Mouse (Mus musculus) ovary, postnatal 10 days (tissue): ENCODE measurements around the gene Hmgb1.
A peak's percentile ranks its signal among the peaks of the same experiment; 100 is the strongest.

Source experiments
- DNase-seq: peaks from one replicate; pipeline ENCODE4 v3.0.0; 2022; ENCODE audit warnings: low spot score

Hmgb1 gene

DNA sequence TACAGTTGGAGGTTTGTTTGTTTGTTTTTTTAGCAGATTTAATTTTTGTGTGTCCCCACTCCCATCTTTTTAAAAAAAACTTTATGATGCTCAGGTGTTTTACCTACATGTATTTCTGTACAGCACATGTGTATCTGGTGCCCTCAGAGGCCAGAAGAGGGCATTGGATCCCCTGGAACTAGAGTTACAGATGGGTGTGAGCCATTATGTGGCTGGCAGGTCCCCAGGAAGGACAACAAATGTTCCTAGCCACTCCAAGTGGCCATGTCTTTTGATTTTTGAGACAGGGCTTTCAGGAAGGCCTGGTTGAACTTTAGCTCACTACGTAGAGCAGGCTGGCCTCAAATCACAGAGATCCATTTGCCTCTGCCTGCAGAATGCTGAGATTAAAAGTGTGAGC lies 121.5 kb downstream of the Hmgb1 start:
- no peak for DNase-seq

DNA sequence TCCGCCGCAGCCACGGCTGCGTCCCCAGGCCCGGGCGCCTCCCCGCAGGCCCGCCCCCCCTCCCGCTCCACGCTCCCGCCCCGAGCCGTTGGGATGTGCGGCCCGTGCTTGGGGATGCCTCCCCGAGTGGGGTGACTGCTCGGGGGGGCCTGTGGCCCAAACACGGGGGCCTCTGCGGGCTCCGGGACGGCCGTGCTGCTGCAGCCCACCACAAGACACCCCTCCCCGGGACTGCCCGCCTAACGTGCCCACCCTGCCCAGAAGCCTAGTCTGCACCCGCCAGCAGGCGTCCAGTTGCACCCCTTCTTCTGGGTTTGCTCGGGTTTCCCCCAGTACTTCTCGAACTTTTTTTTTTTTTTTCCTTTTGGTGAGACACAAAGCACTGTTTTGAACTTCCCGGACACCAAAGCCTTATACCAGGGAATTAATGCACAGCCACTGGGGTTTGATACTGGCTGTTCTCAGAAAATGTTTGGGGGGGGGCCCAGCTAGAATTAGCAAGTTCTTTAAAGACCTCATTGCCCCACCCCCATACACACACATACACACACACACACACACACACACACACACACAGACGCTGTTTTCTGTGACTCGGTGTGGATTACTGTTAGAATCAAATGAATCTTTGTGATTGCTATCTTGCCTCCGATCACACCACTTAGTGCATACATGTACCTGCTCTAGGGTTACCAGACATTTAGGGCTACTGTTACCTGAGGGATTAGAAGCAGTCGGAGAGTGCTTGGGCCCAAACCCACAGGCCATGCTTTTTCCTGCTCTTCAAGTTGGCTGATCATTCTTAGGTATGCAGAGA lies 130.7 kb downstream of the Hmgb1 start:
- no peak for DNase-seq

DNA sequence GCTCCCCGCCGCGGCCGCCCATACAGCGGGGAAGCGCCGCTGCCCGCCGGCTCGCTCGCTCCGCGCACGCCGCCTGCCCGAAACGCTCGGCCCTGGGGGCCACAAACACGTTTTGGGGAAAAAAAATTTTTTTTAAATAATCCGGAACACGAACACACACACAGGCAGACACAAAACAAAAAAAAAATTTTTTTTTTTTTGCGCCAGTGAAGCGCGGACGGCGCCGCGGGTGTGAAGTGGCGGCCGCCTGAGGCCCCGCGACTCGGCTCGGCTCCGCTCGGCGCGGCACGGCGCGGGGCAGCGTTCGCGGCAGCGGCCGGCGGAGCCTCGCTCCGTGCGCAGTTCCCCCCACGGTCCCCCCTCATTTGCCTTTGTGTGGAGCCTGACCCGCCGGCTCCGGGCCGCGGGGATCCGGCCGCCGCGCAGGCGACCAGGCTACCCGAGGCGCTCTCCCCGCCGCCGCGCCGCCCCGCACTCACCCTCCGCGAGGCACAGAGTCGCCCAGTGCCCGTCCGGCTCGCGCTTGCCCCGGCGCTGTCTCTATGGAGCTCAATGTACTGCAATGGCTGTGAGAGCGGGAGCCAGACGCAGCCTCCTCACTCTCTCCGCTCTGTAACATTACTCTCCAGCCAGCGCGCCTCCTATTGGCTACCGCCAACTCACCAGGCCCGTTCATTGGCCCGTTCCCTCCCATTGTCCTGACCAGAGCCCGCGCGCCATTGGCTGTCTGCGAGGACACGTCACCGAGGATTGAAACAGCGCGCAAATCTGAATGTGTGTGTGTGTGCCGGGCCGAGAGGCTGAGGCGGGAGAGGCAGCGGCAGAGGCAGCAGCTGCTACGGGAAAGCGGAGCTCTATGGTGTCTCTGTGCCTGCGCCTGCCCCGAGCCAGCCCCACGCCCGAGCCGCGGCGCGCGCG lies 131.6 kb downstream of the Hmgb1 start:
- DNase-seq: peak; percentile 95

DNA sequence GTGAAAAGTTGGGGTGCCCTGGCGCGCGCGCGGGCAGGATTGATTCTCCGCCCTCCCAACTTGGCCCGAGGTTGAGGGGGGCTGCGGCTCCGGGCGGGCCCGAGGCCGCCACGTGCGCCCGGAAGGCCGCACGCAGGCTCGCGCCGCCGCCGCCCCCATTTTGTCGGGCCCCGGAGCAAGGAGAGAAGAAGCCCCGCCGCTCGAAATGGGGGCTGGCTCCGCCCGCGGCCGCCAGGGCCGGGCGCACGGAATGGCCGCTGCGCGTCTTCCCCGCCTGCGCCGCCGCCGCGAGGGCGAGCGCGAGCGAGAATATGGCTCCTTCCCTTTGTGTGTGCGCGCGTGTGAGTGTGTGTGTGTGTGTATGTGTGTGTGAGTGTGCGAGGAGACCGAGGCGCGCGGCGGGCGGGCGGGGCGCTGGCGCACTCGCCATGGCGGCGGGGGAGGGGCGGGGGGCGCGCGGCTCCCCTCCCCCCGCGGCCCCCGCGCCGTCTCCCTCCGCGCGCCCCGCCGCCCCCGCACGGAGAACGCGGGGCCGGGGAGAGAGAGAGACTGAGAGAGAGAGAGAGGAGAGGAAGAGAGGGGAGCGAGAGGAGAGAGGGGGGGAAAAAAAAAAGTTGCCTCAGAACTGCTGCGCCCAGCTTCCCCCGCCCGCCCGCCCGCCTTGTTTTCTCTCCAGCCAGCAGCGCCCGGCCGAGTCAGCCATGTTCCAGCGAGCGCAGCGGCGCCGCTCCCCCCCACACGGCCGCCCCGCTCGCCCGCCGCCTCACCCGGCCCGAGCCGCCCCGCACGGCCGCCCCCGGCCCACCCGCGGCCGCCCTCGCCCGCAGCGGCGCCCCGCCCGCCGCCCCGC lies 132.5 kb downstream of the Hmgb1 start:
- DNase-seq: peak; percentile 61

DNA sequence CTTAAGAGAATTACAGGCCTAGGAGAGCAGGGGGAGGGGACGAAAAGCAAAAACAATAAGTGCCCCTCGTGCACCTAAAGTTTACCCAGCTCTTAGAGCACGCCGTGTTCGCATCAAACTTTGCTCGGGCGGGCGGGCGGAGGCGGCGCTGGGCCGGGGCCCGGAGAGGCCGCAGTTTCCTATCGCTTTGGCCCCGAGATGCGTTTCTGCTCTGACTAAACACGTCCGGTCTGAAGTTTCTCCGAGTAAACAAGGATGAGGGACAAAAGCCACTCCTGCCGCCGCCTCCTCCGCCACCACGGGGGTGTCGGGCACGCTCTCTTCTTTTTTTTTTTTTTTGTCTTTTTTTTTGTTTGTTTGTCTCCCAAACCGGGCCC lies 133.1 kb downstream of the Hmgb1 start:
- DNase-seq: peak; percentile 49

DNA sequence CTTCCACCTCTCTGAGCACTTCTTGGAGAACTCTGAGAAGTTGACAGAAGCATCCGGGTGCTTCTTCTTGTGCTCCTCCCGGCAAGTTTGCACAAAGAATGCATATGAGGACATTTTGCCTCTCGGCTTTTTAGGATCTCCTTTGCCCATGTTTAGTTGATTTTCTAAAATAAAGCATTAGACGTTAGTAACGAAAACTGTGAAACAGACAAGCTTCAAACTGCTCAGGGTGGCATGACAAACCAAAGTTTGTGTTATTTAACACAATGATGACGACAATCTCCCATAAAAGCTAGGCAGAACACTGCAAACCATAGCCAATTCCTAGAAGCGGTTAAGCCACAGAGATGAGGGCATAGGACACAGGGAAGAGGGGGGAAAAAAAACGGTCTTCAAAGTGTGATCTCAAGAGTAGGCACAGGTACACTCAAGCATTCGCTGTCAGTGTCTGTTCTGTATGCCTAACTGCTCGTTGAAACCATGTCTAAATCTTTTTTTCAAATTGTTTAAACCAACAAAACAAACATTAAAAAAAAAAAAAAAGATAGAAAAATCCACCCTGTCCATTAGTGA lies 133.6 kb downstream of the Hmgb1 start:
- no peak for DNase-seq

DNA sequence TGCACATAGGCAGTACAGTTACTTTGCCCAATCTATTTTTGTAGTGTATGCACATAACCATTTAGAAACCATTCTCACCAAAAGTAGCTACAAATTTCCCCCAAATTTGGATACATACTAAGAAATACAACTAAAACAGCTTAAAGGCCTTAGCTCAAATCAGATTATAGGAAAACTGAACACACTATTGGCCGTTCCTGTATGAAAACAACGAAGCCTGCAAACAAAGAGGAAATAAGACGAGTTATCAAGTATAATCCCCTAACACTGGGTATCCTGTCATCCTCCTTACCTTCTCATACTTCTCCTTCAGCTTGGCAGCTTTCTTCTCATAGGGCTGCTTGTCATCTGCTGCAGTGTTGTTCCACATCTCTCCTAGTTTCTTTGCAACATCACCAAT lies 134.9 kb downstream of the Hmgb1 start:
- no peak for DNase-seq

DNA sequence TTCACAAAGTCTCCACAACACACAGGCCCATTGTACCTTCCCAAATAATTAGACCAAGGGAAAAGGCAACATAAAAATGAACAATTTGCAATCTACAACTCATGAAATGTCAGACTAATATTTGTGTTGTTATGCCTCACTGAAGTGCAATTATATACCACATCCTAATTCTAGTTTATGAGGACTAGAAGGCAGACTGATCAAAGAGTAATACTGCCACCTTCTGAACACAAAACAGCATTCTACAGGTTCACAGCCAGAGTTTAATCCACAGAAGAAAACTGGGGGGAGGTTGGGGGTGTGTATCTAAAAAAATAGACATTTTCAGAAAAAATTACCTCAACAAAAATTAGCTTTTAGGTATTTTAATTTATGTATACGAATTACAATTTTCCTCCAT lies 135.3 kb downstream of the Hmgb1 start:
- no peak for DNase-seq

DNA sequence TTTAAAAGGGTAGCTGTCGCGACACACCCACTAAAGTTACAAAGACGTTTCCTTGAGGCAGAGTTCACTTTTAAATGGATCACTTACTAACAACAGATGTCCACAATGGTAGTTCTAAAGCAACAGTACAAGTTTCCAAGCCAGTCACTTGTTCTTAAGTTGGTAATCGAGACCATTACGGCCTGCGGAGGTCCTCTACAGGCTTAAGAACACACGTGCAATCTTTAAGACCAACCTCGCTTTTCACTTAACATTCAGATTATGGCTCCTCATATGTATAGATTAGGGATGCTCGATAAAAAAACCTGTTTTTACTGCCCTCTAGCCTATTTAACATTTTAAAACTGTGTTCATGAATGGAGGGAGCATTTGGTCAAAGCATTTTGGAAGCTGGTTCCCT lies 137.6 kb downstream of the Hmgb1 start:
- DNase-seq: no peak

DNA sequence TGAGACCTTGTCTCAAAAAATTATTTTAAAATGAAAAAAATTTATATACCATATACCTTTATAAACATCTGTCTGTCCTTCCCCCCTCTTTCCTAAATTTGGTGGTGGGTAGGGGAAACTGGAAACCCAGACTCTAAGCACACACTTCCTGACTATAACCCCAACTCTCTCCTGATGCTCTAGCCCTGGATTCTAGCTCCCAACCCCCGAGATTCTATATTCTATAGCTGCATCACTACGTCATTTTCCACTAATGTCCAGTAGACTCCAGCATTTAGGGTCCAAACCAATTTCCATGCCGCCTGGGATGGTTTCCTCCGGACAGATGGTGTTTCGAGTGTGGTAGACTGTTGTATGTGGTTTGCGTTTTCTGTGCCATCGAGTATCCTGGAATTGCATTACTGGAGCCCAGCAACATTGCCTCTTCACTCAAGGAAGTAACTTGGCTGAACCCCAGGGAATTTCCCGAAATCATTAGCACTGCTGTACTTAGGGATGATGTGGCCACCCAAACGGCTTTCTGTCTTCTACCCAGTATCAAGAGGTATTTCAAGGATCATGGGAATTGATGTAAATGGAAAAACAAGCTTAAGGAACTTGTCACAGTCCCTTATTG lies 138.7 kb downstream of the Hmgb1 start:
- no peak for DNase-seq

DNA sequence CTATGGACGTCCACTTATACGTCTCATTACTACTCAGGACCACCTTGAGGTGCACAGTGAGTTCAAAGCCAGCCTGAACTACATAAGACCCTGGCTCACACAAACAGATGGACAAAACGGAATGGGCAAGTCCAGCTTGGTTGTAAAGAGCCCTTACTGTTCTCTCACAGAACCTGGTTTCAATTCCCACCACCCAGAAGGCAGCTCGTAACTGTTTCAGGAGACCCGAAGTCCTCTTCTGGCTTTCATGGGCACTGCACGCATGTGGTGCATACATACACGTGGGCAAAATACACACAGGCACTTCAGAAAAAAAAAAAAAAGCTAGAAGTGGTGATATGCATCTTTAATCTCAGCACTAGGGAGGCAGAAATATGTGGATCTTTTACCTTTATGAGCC lies 139.2 kb downstream of the Hmgb1 start:
- DNase-seq: no peak

DNA sequence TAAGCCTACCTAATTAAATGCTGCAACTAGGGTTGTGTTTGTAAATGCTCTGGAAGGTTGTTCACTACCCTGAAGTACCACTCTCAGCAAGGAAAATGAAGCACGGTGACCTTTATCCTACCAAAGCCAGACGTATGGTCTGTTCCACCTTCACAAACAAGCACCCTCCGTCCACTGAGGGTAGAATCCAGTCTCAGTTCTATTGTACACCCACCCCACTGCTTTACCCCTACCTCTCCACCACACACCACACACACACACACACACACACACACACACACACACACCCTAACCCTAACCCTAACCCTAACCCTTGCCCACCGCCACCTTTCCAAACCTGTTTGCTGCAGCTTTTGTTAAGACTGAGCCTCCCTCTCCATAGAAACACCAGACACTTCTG lies 140.2 kb downstream of the Hmgb1 start:
- no peak for DNase-seq

DNA sequence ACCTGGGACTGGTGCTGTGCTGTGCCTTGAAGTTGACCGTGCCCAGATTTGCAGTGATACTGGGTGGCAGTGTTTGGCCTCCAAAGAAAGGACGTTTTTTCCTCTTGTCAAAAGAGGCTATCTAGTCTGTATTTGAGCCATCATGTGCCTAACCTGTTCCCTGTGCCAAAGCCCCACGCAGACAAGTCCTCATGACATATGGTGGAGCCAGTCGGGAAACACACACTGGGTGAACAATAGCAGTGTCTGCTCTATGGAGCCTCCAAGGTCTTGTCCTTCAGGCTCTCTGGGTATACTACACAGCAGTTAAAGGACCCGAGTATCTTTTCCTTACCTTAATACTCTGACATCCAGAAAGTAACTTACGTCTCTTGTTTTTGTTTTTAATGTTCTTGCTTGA lies 141.0 kb downstream of the Hmgb1 start:
- DNase-seq: no peak

DNA sequence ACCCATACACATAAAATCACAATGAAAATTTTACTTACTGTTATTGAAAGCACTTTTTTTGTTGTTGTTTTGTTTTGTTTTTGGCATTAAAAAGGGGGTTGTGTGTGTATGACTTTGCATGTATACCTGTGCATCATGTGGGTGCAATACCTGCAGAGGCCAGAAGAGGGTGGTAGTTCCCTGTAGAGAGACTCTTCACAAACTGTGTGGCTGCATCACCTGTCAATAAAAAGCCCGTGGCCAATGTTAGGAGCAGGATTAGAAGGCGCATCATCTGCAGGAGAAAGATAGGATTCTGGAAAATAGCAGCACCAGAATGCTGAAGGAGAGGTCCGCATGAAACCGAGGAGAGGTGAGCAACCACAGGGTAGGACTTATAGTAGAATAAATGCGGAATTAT lies 144.5 kb downstream of the Hmgb1 start:
- no peak for DNase-seq

DNA sequence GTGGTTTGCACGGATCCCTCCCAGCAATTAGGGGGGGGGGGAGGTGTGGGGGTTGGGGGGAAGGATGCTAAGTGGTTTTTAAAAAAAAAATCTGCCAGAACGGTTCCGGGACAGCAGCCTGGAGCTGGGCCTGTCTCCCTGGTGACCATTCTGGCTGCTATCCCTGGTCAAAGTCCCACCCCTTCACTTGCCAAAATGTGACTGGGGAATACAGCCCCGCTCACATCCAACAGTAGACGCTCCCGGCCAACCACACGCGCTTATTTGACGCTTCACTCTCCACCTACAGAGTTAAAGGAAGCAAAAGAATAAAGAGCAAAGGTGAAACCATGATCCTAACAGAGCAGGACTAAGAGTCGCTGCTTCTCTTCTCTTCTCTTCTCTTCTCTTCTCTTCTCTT lies 146.6 kb downstream of the Hmgb1 start:
- no peak for DNase-seq

DNA sequence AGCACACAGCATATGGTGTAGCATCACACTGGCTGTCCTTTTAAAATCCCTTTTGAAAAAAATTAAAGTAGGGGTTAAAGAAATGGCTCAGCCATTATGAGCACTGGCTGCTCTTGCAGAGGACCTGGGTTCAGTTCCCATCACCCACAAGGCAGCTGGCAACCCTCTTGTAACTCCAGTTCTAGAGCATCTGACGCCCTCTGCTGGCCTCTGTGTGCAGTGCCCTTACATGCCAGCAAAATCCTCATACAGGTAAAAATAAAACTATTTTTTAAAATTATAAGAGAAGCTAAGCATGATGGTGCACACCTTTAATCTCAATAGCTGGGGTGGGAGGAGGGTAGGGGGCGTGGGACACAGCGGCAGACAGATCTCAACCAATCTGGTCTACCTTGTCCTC lies 147.4 kb downstream of the Hmgb1 start:
- no peak for DNase-seq

DNA sequence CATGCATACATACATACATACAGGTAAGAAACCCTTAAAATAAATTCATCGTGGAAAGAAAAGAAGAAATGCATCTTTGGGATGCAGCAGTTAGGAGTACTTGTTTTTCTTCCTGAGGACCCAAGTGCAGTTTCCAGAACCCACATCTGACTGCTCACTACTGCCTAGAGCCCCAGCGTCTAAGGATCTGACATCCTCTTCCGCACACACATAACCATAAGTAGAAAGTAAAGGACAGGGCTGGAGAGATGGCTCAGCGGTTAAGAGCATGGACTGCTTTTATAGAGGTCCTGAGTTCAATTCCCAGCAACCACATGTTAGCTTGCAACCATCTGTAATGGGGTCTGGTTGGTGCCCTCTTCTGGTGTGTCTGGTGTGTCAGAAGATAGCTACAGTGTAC lies 151.9 kb downstream of the Hmgb1 start:
- DNase-seq: no peak

DNA sequence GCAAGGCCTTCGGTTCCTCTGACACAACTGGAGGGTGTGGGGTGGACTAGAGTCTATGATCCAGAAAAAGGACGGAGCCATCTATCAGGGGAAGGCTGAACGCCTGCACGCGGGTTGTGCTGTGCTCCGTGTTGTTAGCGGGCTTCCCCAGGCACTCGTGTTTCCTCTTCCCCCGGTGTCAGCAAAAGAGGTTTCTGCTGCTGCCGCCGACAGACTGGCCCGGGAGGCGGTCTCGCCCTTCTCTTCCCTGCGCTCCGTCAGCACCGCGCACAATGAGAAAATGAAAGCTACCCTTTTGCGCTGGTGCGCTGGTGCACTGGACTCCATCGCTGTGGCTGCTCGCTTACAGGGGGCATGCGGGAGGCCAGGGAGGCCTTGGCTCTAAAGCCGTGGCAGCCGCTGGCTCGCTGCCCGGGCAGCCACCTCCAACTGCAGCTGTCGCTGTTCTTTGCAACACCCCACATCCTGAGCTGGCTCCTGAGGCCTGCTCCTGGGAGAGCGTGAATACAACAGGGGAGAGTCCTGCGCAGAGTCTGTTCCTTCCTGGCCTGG lies 153.0 kb downstream of the Hmgb1 start:
- peak; percentile 32 for DNase-seq

DNA sequence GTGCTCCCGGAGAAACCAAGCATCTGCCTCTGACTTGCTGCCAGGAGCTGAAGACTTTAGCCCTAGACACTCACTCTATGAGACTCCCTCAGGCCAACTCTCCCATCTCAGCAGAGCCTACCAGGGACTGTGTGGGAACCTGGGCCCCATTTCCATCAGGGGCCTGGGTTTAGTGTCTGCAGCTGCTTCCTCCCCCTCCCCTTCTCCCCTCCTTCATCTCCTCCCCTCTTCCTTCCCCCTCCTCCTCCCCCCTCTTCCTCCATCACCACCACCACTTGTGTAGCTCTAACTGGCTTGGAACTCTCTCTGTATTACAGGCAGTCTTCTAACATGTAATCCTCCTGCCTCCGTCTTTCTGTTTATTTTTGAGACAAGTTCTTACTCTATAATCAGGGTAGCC lies 154.2 kb downstream of the Hmgb1 start:
- DNase-seq: no peak

DNA sequence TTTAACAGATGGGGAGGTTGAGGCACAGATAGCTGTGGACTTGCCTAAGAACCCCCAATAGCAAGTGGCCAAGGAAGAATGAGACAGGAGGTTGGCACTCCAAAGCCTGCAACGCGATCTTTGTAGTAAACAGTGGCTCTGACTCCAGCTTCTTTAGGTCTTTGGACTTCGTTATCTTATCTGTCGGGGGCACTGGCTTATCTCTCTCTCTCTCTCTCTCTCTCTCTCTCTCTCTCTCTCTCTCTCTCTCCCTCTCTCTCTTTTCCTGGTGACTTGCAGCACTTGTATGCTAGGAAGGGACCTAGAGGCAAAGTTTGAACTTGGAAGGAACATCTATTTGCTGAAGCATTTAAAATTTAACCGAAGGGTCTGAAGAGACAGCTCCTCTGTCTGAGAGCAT lies 155.9 kb downstream of the Hmgb1 start:
- DNase-seq: no peak

DNA sequence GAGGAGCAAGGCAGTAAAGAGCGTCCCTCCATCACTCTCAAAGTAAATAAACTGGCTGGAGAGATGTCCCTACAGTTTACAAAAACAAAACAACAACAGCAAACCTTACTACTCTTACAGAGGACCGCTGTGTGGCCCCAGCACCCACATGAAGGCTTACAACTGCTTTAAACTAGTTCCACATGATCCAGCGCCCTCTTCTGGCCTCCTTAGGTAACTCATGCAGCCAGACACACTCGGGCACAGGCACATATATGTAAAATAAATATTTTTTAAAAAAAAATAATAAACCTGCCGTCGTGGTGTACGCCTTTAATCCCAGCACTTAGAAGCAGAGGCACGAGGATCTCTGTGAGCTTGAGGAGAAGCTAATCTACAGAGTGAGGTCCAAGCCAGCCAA lies 156.9 kb downstream of the Hmgb1 start:
- no peak for DNase-seq
